15 mouse cellular contexts compared by ENCODE assay signal in the genomic region with DNA sequence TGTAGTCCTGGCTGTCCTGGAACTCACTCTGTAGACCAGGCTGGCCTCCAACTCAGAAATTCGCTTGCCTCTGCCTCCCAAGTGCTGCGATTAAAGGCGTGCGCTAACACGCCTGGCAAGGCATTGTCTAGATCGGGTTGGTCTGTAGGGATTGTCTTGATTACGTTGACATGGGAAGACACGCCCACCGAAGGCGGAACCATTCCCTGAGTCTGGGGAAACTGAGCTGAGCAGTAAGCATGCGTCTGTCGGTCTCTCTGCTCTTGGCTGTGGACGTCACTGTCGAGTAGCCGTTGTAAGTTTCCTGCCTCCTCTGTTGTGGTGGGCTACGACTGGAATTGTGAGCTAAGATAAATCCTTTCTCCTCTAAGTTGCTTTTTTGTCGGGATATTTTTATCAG.
"Had no signal": no experiment of that assay in that cellular context is flagged by ENCODE, and none has a peak within 500 bp of the region (broad histone marks: within the 10 kb centered on the region; RNA-seq: fewer than 3 reads in every experiment).

No protein-coding gene starts in this region.

- H3K36me3 ChIP-seq: limb, embryonic 13.5 days; liver, embryonic 13.5 days; midbrain, embryonic 12.5 days; neural tube, embryonic 13.5 days; stomach, embryonic 15.5 days had no signal

- H3K4me2 ChIP-seq: limb, embryonic 13.5 days; liver, embryonic 13.5 days; midbrain, embryonic 12.5 days; neural tube, embryonic 13.5 days; stomach, embryonic 15.5 days had no signal

- H3K4me1 ChIP-seq: limb, embryonic 13.5 days; midbrain, embryonic 12.5 days; neural tube, embryonic 13.5 days; stomach, embryonic 15.5 days had no signal

- ATAC-seq: midbrain, embryonic 16.5 days had no signal

- H3K27me3 ChIP-seq: limb, embryonic 13.5 days; stomach, embryonic 15.5 days had no signal

- H3K27ac ChIP-seq: kidney, postnatal 0 days; limb, embryonic 13.5 days; liver, embryonic 13.5 days; midbrain, embryonic 12.5 days; neural tube, embryonic 13.5 days; stomach, embryonic 15.5 days had no signal

- DNase-seq: kidney, adult 9 months; kidney, postnatal 36 days; layer of hippocampus, adult 9-11 months; layer of hippocampus, postnatal 36 days; left cerebral cortex, postnatal 4 days; liver, embryonic 13.5 days; lung, adult 18-20 months; right cerebral cortex, postnatal 14 days; thymus, postnatal 14 days had no signal

- H3K4me3 ChIP-seq: limb, embryonic 13.5 days; liver, embryonic 13.5 days; midbrain, embryonic 12.5 days; neural tube, embryonic 13.5 days; stomach, embryonic 15.5 days had no signal

- H3K9me3 ChIP-seq: limb, embryonic 13.5 days; liver, embryonic 13.5 days; midbrain, embryonic 12.5 days; neural tube, embryonic 13.5 days; stomach, embryonic 15.5 days had no signal

- H3K9ac ChIP-seq: limb, embryonic 13.5 days; liver, embryonic 13.5 days; midbrain, embryonic 12.5 days; neural tube, embryonic 13.5 days; stomach, embryonic 15.5 days had no signal
